Mouse (Mus musculus) G1E-ER4 (cell line): ENCODE measurements around the gene Dgkz. TPM values are rescaled to one million over a fixed set of nuclear protein-coding genes. Genes with fewer than 3 reads are reported as not detected.

Source experiments
- GATA1 ChIP-seq: IDR thresholded peaks from one replicate; pipeline ENCODE4 v1.8.0; 2012; ENCODE audit warnings: low read length, inconsistent platforms
- polyA plus RNA-seq: library from polyadenylated mRNA; stranded (reverse); fragments of >175 nt; gene quantifications from 2 replicates; pipeline ENCODE4 v1.2.3, GENCODE M21; 2012

The Dgkz gene
- polyA plus RNA-seq, 1 experiment, result 526 TPM

DNA sequence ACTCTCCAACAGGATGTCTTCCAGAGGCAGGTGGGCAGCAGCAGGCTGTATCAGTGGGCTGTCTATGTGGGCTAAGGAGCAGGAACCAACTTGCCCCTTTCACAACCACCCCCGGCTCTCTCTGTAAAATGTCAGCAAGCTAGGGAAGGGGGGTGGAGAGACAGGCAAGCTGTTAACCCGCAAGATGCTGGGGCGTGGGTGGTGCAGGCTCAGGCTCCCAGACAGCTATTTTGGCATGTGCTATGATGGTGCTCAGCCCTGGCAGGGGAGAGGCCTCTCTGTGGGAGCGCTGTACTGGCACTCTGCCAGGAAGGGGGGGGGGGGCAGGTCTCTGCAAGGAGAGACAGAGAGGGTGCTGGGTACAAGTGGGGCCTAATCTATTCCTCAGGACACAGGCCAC lies 18.6 kb downstream of the Dgkz start:
- no peak for TF ChIP-seq GATA1

DNA sequence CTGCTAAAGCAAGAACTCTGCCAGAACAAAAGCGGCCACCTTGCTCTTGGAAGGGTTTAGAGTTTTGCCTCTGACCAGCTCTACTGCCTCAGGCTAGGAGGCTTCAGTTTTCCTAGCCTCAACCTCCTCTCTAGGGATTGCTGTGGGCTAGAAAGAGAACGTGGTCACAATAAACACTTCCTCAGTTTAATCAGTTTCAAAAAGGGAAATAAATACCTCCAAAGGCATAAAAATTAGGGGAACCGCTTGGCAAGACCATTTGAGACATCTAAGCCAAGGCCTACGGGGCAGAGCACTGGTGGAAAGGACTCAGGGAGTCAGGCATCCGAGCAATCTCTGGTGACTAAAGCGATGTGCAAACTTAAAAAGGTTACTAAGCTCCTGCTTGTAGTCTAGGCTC lies 19.8 kb downstream of the Dgkz start:
- TF ChIP-seq GATA1, result no peak

- TF ChIP-seq GATA1, result no peak
Observed at GRCm38 (mm10) chr2:91955121-91955591, 20.5 kb downstream of the Dgkz start.

- TF ChIP-seq GATA1, result no peak
Observed at GRCm38 (mm10) chr2:91953825-91954224, 21.8 kb downstream of the Dgkz start.

DNA sequence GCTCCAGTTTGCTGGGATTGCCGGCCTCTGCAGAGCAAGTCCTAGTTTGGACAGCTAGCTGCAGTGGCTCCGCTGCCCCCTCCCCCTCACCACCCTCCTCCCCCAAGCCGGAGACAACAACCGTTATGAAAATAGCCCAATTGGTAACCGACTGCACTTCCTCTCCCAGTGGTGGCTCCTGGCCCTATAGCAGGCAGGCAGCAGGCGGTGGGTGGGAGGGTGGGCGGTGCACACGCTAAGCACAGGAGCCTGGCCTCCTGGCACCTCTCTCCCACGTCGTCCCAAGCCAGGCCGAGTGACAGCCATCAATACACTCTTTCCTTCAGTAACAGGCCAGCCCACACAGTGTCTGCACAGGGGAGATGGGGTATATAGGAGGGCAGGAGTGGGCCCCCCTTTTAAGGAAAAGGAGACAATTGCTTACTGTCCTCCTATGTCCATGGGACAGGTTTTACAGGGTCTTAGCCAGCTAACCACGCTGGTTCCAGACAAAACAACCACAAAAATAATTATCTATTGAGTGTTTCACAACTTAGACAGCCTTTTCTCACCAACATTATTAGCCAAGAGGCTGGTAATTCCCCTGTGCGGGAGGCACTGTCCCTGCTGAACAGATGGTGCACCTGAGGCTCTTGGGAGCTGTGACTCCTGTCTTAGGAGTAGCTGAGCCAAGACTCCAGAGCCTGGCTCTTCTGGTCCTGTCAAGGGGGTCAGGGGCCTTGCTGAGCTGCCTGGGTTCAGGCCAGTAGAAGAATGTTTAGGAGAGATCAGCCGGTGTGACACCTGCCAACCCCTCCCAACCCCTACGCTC lies 25.2 kb downstream of the Dgkz start:
- no peak for TF ChIP-seq GATA1

- no peak for TF ChIP-seq GATA1
Observed at GRCm38 (mm10) chr2:91949411-91950274, 26.0 kb downstream of the Dgkz start.

GRCm38 (mm10) chr2:91948792-91949241 lies 26.8 kb downstream of the Dgkz start:
- TF ChIP-seq GATA1, result no peak

- TF ChIP-seq GATA1, result peak; percentile 84
Observed at GRCm38 (mm10) chr2:91948151-91948509, 27.5 kb downstream of the Dgkz start.

DNA sequence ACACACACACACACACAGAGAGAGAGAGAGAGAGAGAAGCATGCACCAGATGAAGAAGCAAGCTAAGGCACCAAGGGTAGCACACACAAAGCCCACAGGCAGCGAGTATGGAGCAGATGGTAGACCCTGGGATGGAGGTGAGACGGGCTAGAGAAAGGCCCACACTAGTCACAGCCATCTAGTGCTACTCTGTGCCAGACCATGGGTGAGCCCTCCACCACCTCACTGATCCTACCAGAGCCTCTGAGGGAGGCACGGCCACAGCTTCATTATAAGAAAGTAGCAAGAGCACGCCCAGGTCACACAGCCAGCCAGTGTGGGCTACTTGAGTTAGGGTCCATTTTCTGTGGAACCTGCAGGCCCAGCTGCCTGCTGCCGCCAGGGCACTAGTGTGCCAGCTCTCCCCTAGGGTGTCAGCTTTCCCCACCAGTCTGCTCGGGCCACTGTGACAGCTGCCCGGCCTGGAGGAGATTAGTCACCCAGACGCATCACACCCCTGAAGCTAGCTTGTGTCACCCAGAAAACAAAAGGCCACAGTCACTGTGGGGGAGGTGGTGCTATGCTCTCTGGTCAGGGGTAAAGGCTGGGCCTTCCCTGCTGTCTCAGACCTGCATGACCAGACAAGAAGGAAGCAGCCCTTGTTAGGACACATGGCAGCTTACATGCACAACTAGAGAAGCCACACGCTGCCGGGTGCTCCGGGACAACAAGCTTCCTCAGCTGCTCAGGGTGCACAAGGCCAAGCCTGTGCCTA lies 28.1 kb downstream of the Dgkz start:
- no peak for TF ChIP-seq GATA1

GRCm38 (mm10) chr2:91946836-91947235 lies 28.8 kb downstream of the Dgkz start:
- no peak for TF ChIP-seq GATA1

GRCm38 (mm10) chr2:91945483-91945882 lies 30.2 kb downstream of the Dgkz start, which contains the start of gene Gm9821:
TSS of gene Gm9821 (plus strand) at chr2:91945703.
- no peak for TF ChIP-seq GATA1

DNA sequence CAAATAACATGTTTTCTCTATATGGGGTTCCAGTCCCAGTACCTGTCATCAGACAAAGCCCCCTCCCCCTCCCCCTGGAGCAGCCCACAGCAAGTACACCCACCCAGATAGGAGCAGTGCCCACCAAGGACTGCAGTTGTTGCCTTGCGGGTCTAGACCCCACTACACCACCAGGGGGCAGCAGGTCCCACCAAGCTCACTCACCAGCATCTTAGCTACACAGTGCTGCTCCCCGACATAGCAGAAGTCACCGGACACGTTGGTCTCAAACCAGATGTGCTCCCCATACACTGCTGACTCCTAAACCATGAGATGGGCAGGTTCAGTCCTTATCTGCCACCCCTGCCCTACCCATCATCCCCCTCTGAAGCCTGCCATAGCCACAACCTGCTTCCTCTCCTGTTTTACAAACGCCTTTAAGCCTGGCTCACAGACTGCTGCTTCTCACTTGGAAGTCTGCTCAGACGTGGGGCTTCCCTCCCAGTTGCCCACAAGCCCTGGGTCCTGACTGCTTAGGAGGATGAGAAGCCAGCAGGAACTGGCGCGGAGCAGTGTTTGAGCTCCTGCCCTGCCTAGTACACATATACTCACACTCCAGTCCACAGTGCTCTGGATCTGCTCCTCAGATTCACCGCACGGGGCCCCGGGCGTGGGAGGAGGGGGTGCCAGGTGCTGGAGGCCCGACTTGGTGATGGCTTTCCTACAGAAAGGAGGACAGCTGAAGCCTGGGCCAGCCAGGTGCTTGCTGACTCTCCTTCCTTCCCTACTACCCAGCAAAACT lies 31.3 kb downstream of the Dgkz start:
- no peak for TF ChIP-seq GATA1

DNA sequence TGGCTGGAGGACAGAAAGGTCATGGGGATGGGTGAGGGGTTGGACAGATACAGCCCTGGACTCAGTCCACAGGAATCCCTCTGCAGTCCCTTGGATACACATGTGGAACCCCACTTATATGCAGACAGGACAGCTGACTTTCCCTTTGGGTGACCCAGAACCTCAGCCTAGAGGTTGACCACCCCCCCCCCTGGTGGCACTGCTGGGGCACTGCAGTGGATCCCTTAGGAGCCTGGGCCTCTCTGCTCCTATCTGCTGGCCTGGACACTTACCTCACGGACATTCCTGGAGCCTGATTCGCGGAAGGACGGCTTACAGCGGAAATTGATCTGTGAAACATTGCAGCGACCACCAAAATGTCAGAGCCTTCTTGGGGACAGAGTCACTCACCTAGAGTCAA lies 33.3 kb downstream of the Dgkz start:
- no peak for TF ChIP-seq GATA1

GRCm38 (mm10) chr2:91939303-91939935 lies 36.2 kb downstream of the Dgkz start:
- TF ChIP-seq GATA1, result no peak
